Mouse (Mus musculus): ENCODE data around the gene Rad18. TPM values are rescaled to one million over a fixed set of nuclear protein-coding genes. Genes with fewer than 3 reads are reported as not detected.
"Not testable (repeated sequence)": the region's sequence is repeated elsewhere in the genome, so short reads cannot be mapped to it uniquely, and the experiment has no call there.

The Rad18 gene
- polyA plus RNA-seq (2012; rRNA removed) = 2.2 and 2.5 TPM in 2 replicates

- DNase-seq (ENCODE audit: low spot score) = peak; percentile 54
Observed at GRCm38 (mm10) chr6:112696056-112696950, at the start of gene Rad18. TSS of gene Rad18 (minus strand) at chr6:112696686.

GRCm38 (mm10) chr6:112742297-112742696 is 45.8 kb upstream of the Rad18 start:
- no peak for DNase-seq (ENCODE audit: low spot score)

- DNase-seq (ENCODE audit: low spot score) = no peak
Observed at GRCm38 (mm10) chr6:112741766-112742165, 45.3 kb upstream of the Rad18 start.

GRCm38 (mm10) chr6:112739635-112740034 is 43.1 kb upstream of the Rad18 start:
- no peak for DNase-seq (ENCODE audit: low spot score)

GRCm38 (mm10) chr6:112738924-112739323 is 42.4 kb upstream of the Rad18 start:
- DNase-seq (ENCODE audit: low spot score) = no peak

- no peak for DNase-seq (ENCODE audit: low spot score)
Observed at GRCm38 (mm10) chr6:112736471-112736870, 40.0 kb upstream of the Rad18 start.

- no peak for DNase-seq (ENCODE audit: low spot score)
Observed at GRCm38 (mm10) chr6:112735054-112735453, 38.6 kb upstream of the Rad18 start.

GRCm38 (mm10) chr6:112733942-112734341 is 37.5 kb upstream of the Rad18 start:
- no peak for DNase-seq (ENCODE audit: low spot score)

- DNase-seq (ENCODE audit: low spot score) = no peak
Observed at GRCm38 (mm10) chr6:112732434-112732833, 35.9 kb upstream of the Rad18 start.

GRCm38 (mm10) chr6:112731386-112731785 is 34.9 kb upstream of the Rad18 start:
- DNase-seq (ENCODE audit: low spot score) = no peak

GRCm38 (mm10) chr6:112728760-112729422 is 32.4 kb upstream of the Rad18 start:
- no peak for DNase-seq (ENCODE audit: low spot score)

GRCm38 (mm10) chr6:112725468-112725867 is 29.0 kb upstream of the Rad18 start:
- no peak for DNase-seq (ENCODE audit: low spot score)

GRCm38 (mm10) chr6:112720409-112721080 is 24.1 kb upstream of the Rad18 start:
- DNase-seq (ENCODE audit: low spot score) = no peak

GRCm38 (mm10) chr6:112719983-112720382 is 23.5 kb upstream of the Rad18 start:
- DNase-seq (ENCODE audit: low spot score) = no peak

GRCm38 (mm10) chr6:112717168-112717567 is 20.7 kb upstream of the Rad18 start:
- no peak for DNase-seq (ENCODE audit: low spot score)

GRCm38 (mm10) chr6:112713951-112714350 is 17.5 kb upstream of the Rad18 start:
- DNase-seq (ENCODE audit: low spot score) = no peak

- not testable (repeated sequence) for DNase-seq (ENCODE audit: low spot score)
Observed at GRCm38 (mm10) chr6:112702296-112702695, 5.8 kb upstream of the Rad18 start.

- DNase-seq (ENCODE audit: low spot score) = no peak
Observed at GRCm38 (mm10) chr6:112700392-112700791, 3.9 kb upstream of the Rad18 start.

GRCm38 (mm10) chr6:112699115-112699514 is 2.6 kb upstream of the Rad18 start:
- no peak for DNase-seq (ENCODE audit: low spot score)

- no peak for DNase-seq (ENCODE audit: low spot score)
Observed at GRCm38 (mm10) chr6:112694492-112694891, 2.0 kb downstream of the Rad18 start.

GRCm38 (mm10) chr6:112691523-112691922 is 5.0 kb downstream of the Rad18 start:
- DNase-seq (ENCODE audit: low spot score) = no peak

- no peak for DNase-seq (ENCODE audit: low spot score)
Observed at GRCm38 (mm10) chr6:112688033-112688432, 8.5 kb downstream of the Rad18 start.

Data from urinary bladder, adult 2 months (tissue).